Mouse (Mus musculus) heart, embryonic 11.5 days (tissue): ENCODE measurements around the gene Zbtb40. TPM values are rescaled to one million over a fixed set of nuclear protein-coding genes. Genes with fewer than 3 reads are reported as not detected.

Experiments used
- ATAC-seq: fragments of 200-750 bp; cut with Nextera tagmentation; replicated peaks from 2 replicates; pipeline ENCODE4 v1.8.0; 2017; ENCODE audit warnings: moderate library complexity; ENCODE audit not compliant: insufficient number of reproducible peaks, low FRiP score, low TSS enrichment
- H3K27ac ChIP-seq: fragments of 300-500 bp; sonication (generic); 2 replicates; pipeline ENCODE4 v1.5.1; 2014; ENCODE audit warnings: mild to moderate bottlenecking, low read depth, low read length
- H3K27me3 ChIP-seq: fragments of 300-500 bp; sonication (generic); 2 replicates; pipeline ENCODE4 v1.6.1; 2014; ENCODE audit warnings: mild to moderate bottlenecking, low read length, mixed read lengths; ENCODE audit not compliant: control insufficient read depth, insufficient read depth
- H3K36me3 ChIP-seq: fragments of 300-500 bp; sonication (generic); 2 replicates; pipeline ENCODE4 v1.6.1; 2014; ENCODE audit warnings: mild to moderate bottlenecking, low read length, moderate library complexity, mixed read lengths; ENCODE audit not compliant: control insufficient read depth, insufficient read depth
- H3K4me1 ChIP-seq: fragments of 300-500 bp; sonication (generic); 2 replicates; pipeline ENCODE4 v1.6.1; 2014; ENCODE audit warnings: low read length; ENCODE audit not compliant: control insufficient read depth, insufficient read depth
- H3K4me2 ChIP-seq: fragments of 300-500 bp; sonication (generic); 2 replicates; pipeline ENCODE4 v1.6.1; 2014; ENCODE audit warnings: mild to moderate bottlenecking, moderate library complexity
- H3K4me3 ChIP-seq: fragments of 300-500 bp; sonication (generic); 2 replicates; pipeline ENCODE4 v1.5.1; 2014; ENCODE audit warnings: low read depth, low read length
- H3K9ac ChIP-seq: fragments of 300-500 bp; sonication (generic); 2 replicates; pipeline ENCODE4 v1.6.1; 2014; ENCODE audit warnings: mild to moderate bottlenecking, low read depth, low read length, moderate library complexity
- H3K9me3 ChIP-seq: fragments of 300-500 bp; sonication (generic); replicated peaks from 2 replicates; pipeline ENCODE4 v1.6.1; 2016; ENCODE audit warnings: low read length; ENCODE audit not compliant: control insufficient read depth
- WGBS: fragments of 180-500 bp; shearing (Covaris S2); extraction: QIAGEN DNeasy Blood & Tissue Kit; methylation state at CpG from one replicate; pipeline ENCODE4 v1.1.7; 2014; ENCODE audit not compliant: insufficient replicate concordance; 5-methylcytosine and 5-hydroxymethylcytosine counted together
- polyA plus RNA-seq: library from polyadenylated mRNA; unstranded; fragments of >200 nt; fragmentation: Nextera tagmentation; extraction: Ambion mirVana; gene quantifications from 2 replicates; pipeline ENCODE4 v1.2.1, GENCODE M21; 2014

Gene Zbtb40
- polyA plus RNA-seq, 1 experiment from 2014 or later: 3.7 TPM

DNA sequence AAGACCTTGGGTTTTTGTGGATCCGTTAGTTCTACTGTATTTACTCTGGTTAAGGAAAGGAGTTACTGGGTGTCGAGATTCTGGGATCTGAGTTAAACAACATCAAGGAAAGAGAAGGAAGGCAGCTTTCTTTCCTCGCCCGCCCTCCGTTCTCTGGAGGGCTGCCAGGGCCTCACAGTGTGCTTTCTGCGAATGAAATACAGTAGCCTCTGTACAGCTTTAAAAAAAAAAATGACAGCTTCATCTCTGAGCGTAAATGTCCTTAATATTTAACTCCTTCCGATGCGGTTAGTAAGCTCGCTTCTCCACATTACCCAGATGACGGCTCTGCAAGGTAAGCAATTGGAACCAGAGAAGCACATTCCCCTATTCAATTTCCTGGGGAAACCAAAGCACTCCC is 4.8 kb downstream of the Zbtb40 start:
- Histone ChIP-seq H3K27ac (peak overlapping the region; percentile 42; the same call in 1 of the 2 replicates), H3K4me2 (peak overlapping the region; percentile 29), H3K9ac (0 out of 2 replicates have a peak overlapping the region, but pooled peaks have one; percentile 18), H3K4me1 (peaks cover 23% of the 10 kb centered on the region), H3K9me3 (no peaks in the 10 kb centered on the region), H3K36me3 (no peaks in the 10 kb centered on the region), H3K27me3 (no peaks in the 10 kb centered on the region), H3K4me3 (no peak overlapping the region)
- no peak for ATAC-seq
- 51% methylated on average over 11 of the region's 11 CpGs for WGBS

DNA sequence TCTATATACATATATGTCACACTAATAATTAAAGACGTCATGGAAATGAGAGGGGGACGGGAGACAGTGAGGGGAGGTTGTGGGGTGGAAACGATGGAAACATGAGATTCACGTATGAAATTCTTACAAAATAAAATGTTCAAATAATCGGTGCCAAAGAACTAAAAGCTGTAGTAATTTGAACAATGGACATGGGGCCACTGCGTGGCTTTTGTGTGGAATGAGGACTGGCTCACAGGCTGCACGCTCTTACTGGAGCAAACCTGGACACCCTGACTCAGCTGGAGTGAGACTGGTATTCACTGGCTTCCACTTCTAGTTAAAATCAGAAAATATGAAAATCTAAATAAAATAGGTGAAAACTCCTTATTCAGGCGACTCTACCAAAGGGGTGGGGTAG is 6.6 kb downstream of the Zbtb40 start:
- H3K9me3 ChIP-seq: no peaks in the 10 kb centered on the region
- no peak for ATAC-seq
- no peak overlapping the region for H3K4me2 ChIP-seq
- peaks cover 20% of the 10 kb centered on the region for H3K4me1 ChIP-seq
- no peaks in the 10 kb centered on the region for H3K27me3 ChIP-seq
- H3K9ac ChIP-seq: no peak overlapping the region
- H3K4me3 ChIP-seq: no peak overlapping the region
- no peak overlapping the region for H3K27ac ChIP-seq
- no peaks in the 10 kb centered on the region for H3K36me3 ChIP-seq
- 91% methylated on average over 8 of the region's 8 CpGs for WGBS

- no peaks in the 10 kb centered on the region for H3K36me3 ChIP-seq
- 0 out of 2 replicates have a peak overlapping the region, but pooled peaks have one; percentile 39 for H3K9ac ChIP-seq
- 71% methylated on average over 10 of the region's 10 CpGs for WGBS
- no peak overlapping the region for H3K4me3 ChIP-seq
- H3K9me3 ChIP-seq: no peaks in the 10 kb centered on the region
- no peak overlapping the region for H3K27ac ChIP-seq
- peaks cover 20% of the 10 kb centered on the region for H3K4me1 ChIP-seq
- H3K27me3 ChIP-seq: no peaks in the 10 kb centered on the region
- H3K4me2 ChIP-seq: no peak overlapping the region
- ATAC-seq: no peak
These were observed 7.4 kb downstream of the Zbtb40 start for GRCm38 (mm10) chr4:137041161-137041621.

DNA sequence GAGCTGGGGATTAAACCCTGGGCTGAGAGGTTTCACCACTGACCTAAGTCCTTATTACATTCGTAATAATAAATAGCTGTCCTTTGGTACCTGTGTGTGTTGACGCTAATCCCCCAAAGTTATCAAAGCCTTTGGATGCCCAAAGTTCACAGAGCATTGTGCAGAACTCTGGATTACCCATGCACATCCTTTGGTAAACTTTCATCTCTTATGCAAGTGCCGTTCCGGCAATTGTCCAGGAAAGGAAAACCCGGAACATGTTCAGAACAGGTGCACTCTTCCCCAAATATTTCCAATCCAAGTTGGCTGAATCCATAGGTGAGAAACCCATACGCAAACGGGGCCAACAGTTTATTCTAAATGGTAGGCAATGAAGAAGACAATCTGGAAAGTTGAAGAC is 9.2 kb downstream of the Zbtb40 start:
- ATAC-seq: no peak
- 94% methylated on average over 7 of the region's 7 CpGs for WGBS

GRCm38 (mm10) chr4:137038501-137038900 is 10.1 kb downstream of the Zbtb40 start:
- H3K36me3 ChIP-seq: no peaks in the 10 kb centered on the region
- no peaks in the 10 kb centered on the region for H3K9me3 ChIP-seq
- ATAC-seq: no peak
- no peak overlapping the region for H3K4me2 ChIP-seq
- H3K4me1 ChIP-seq: peaks cover 7% of the 10 kb centered on the region
- H3K9ac ChIP-seq: no peak overlapping the region
- no peak overlapping the region for H3K27ac ChIP-seq
- H3K4me3 ChIP-seq: no peak overlapping the region
- no peaks in the 10 kb centered on the region for H3K27me3 ChIP-seq
- whole genome bisulfite sequencing: 84% methylated on average over 3 of the region's 3 CpGs

More for the DNA sequence above, 9.2 kb downstream of the Zbtb40 start:
- Histone ChIP-seq H3K4me1 (peaks cover 17% of the 10 kb centered on the region), H3K27me3 (no peaks in the 10 kb centered on the region), H3K9me3 (no peaks in the 10 kb centered on the region), H3K9ac (no peak overlapping the region), H3K4me2 (no peak overlapping the region), H3K36me3 (no peaks in the 10 kb centered on the region), H3K27ac (no peak overlapping the region), H3K4me3 (no peak overlapping the region)

DNA sequence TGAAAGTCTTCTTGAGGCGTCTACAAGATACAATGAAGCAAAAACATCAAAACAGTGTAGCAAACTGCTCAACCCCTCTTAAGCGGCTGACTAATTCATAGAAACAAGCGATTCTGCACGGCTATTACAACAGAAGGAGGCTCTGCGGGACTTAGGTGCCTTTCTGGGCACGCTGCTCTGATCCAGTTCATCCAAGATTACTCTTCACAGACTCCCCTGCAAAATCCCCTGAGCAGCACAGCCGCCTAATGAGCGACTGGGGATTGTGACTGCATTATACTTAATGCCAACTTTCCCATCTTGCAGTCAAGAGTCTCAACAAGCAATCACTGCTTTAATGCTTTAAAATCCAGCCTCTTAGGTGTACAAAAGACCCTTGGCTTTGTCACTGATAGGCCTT is 10.5 kb downstream of the Zbtb40 start:
- Histone ChIP-seq H3K4me1 (peaks cover 3% of the 10 kb centered on the region), H3K27ac (no peak overlapping the region), H3K9me3 (no peaks in the 10 kb centered on the region), H3K36me3 (no peaks in the 10 kb centered on the region), H3K9ac (no peak overlapping the region), H3K4me3 (no peak overlapping the region), H3K27me3 (no peaks in the 10 kb centered on the region), H3K4me2 (no peak overlapping the region)
- ATAC-seq: no peak
- WGBS: 73% methylated on average over 8 of the region's 8 CpGs

DNA sequence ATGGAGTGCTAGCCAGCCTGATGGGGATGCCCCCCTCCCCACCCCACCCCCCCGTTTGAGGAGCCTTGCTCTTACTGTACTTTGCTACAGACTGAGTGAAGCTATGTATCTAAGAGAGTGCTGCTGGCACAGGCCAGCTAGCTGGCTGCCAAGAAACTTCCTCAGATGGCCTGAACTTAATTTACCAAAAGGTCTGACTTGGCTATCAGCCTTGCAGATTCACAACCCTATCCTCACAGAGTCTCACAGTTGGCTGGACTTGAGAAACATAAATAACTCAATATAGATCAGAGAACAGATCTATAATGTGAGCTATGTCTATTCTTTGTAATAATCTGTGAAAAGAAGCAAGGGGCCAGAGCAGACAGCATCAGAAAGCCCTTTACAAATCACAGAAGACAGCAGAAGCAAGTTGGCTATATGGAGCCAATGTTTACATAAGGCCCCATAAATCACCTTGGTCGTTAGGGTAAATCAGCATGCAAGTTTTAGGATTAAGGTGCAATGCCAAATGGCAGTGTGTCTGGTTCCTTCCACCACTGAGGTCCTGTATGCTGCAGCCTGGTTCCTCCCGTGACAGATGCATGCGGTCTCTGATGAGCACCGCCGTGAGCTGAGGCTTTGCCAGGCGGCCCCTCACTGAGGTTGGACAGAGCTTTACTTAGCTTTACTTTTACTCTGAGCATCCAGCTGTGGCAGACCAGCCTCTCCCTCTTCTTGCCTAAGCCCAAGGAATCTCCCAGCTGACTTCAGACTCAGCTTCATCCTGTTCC is 15.3 kb downstream of the Zbtb40 start:
- no peak overlapping the region for H3K27ac ChIP-seq
- H3K27me3 ChIP-seq: no peaks in the 10 kb centered on the region
- H3K4me1 ChIP-seq: peaks cover 16% of the 10 kb centered on the region
- H3K36me3 ChIP-seq: no peaks in the 10 kb centered on the region
- H3K4me3 ChIP-seq: no peak overlapping the region
- no peak overlapping the region for H3K4me2 ChIP-seq
- 57% methylated on average over 7 of the region's 7 CpGs for WGBS
- no peak for ATAC-seq
- H3K9ac ChIP-seq: no peak overlapping the region
- H3K9me3 ChIP-seq: no peaks in the 10 kb centered on the region

DNA sequence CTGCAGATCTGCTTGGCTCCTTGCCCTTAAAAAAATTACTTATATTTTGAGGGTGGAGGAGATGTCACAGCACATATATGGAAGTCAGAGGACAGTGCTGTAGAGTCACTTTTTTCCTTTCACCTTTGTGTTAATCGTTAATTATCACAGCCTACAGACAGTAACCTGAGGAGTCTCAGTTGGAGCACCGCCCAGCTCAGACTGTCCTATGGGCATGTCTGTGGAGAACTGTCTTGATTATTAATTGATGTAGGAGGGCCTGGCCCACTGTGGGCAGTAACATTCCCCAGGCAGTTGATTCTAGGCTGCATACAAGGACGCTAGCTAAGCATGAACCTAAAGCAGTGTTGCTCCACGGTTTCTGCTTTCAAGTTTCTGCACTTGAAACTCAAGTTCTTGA is 16.1 kb downstream of the Zbtb40 start:
- no peaks in the 10 kb centered on the region for H3K36me3 ChIP-seq
- ATAC-seq: no peak
- no peak overlapping the region for H3K9ac ChIP-seq
- 92% methylated on average over 4 of the region's 4 CpGs for WGBS
- no peak overlapping the region for H3K4me2 ChIP-seq
- H3K27me3 ChIP-seq: no peaks in the 10 kb centered on the region
- no peak overlapping the region for H3K4me3 ChIP-seq
- H3K4me1 ChIP-seq: peaks cover 16% of the 10 kb centered on the region
- H3K9me3 ChIP-seq: no peaks in the 10 kb centered on the region
- H3K27ac ChIP-seq: no peak overlapping the region

- Histone ChIP-seq H3K27me3 (no peaks in the 10 kb centered on the region), H3K9me3 (no peaks in the 10 kb centered on the region), H3K4me3 (no peak overlapping the region), H3K4me1 (peaks cover 18% of the 10 kb centered on the region), H3K27ac (no peak overlapping the region), H3K9ac (no peak overlapping the region), H3K36me3 (no peaks in the 10 kb centered on the region), H3K4me2 (no peak overlapping the region)
- no peak for ATAC-seq
- 86% methylated on average over 7 of the region's 7 CpGs for WGBS
These were observed 17.3 kb downstream of the Zbtb40 start for GRCm38 (mm10) chr4:137031319-137031718.
